Mouse (Mus musculus) ES-Bruce4 (cell line): ENCODE results near the gene Agps.
"Not testable (repeated sequence)": the region's sequence is repeated elsewhere in the genome, so short reads cannot be mapped to it uniquely, and the experiment has no call there.

Experiments used
- CTCF ChIP-seq: IDR thresholded peaks from one replicate; pipeline ENCODE4 v1.8.1; 2011; ENCODE audit warnings: low read depth, low read length
- EP300 ChIP-seq: IDR thresholded peaks from 2 replicates; pipeline ENCODE4 v1.6.1; 2011; ENCODE audit warnings: low read depth, low read length; ENCODE audit not compliant: insufficient read depth
- POLR2A ChIP-seq: IDR thresholded peaks from one replicate; pipeline ENCODE4 v1.8.1; 2011; ENCODE audit warnings: low read length; ENCODE audit not compliant: insufficient read depth

DNA sequence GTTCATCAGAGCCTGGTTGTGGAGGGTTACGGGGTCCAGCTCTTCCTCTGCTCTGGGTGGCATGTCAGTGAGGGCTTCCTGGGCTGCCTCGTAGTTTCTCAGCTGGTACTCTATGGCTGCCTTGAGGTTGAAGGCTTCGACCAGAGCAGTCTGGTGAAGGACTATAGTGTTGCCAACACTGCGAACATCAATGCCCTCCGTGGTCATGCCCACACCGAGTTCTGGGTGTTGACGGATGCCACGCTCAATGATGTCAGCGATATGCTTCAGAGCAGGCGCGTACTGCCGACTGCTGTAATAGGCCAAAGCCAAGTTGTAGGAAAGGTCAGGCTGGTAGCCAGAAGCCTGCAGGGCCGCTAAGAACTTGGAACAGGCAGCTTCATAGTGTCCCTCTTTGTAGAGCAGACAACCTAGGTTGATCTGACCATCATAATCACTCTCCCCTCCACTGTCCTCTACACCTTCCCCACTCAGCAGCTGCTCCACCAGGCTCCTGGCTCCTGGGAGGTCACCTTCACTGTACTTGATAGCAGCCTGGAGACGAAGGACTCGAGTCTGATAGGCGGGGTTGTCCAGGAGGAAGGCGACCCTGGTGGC, 105.6 kb downstream of the Agps start:
- TF ChIP-seq EP300, POLR2A, CTCF: not testable (repeated sequence)
